Mouse (Mus musculus): ENCODE measurements at regions not wholly inside any gene's neighbourhood (a gene's known extent, or its start where the extent isn't known, plus 50 kb on each side); places are given as distances from the start of the nearest gene placed in this dataset.
A peak's percentile ranks its signal among the peaks of the same experiment; 100 is the strongest.

DNA sequence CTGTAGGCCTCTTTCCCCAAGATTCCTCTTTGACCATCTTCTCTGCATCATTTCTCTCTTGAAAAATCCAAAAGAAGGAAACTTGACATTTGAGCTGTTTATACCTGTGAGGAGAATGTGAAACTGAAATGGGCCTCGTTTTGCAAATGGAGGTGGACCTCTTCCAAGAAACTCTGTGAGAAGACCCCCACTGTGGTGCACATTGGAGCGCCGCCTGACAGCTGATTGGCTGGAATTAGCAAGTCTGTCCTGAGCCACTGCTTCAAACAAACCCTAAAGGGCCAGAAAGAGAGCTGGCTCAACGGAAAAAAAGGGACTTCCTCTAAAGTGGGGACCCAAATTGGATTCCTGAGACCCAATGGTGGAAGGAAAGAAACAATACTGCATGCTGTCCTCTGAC is 250.9 kb upstream of the Trpc7 start:
- no peaks in the 10 kb centered on the region for H3K4me1 ChIP-seq (ENCODE audit: insufficient read depth)
- no peak overlapping the region for H3K4me3 ChIP-seq (ENCODE audit: low read depth, low read length)
- H3K36me3 ChIP-seq (ENCODE audit: insufficient read depth): no peaks in the 10 kb centered on the region
- WGBS: 19% methylated on average over 4 of the region's 4 CpGs
- no peak for TF ChIP-seq CTCF (IDR thresholded peaks at IDR 0.05; ENCODE audit: low read depth)
- H3K9ac ChIP-seq: no peak overlapping the region
- ATAC-seq (no peak), DNase-seq (no peak)
- H3K27me3 ChIP-seq (ENCODE audit: insufficient read depth, low read length): no peaks in the 10 kb centered on the region
- H3K4me2 ChIP-seq (ENCODE audit: low read depth): no peak overlapping the region
- H3K27ac ChIP-seq (ENCODE audit: low read depth, low read length): no peak overlapping the region
- no peaks in the 10 kb centered on the region for H3K9me3 ChIP-seq (ENCODE audit: low read length)

DNA sequence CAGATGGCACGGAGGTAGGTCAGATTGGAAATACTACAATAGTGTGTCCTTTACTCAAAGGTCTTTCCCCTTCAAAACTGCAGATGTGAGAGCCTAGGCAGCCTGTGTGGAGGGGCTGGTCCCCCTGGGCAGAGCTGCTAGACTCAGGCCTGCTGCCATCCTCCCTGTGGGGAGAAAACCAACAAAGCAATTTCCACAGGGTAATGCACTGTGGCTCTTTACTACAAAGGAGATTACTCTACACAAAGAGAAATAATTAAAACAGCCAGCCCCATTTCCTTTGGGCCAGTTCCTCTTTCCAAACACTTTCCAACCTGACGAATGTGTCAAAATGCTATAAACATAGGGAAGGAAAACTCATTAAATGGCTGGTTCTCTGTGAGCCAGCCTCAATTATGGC is 250.0 kb upstream of the Trpc7 start:
- no peaks in the 10 kb centered on the region for H3K27me3 ChIP-seq (ENCODE audit: insufficient read depth, low read length)
- ATAC-seq: peak; percentile 16; the same call in 1 of the 2 replicates
- H3K4me2 ChIP-seq (ENCODE audit: low read depth): no peak overlapping the region
- no peak overlapping the region for H3K9ac ChIP-seq
- H3K27ac ChIP-seq (ENCODE audit: low read depth, low read length): no peak overlapping the region
- no peaks in the 10 kb centered on the region for H3K36me3 ChIP-seq (ENCODE audit: insufficient read depth)
- no peak overlapping the region for H3K4me3 ChIP-seq (ENCODE audit: low read depth, low read length)
- H3K9me3 ChIP-seq (ENCODE audit: low read length): no peaks in the 10 kb centered on the region
- no peaks in the 10 kb centered on the region for H3K4me1 ChIP-seq (ENCODE audit: insufficient read depth)
- 20% methylated on average over 2 of the region's 2 CpGs for whole genome bisulfite sequencing
- no peak for TF ChIP-seq CTCF (IDR thresholded peaks at IDR 0.05; ENCODE audit: low read depth)
- DNase-seq: no peak

DNA sequence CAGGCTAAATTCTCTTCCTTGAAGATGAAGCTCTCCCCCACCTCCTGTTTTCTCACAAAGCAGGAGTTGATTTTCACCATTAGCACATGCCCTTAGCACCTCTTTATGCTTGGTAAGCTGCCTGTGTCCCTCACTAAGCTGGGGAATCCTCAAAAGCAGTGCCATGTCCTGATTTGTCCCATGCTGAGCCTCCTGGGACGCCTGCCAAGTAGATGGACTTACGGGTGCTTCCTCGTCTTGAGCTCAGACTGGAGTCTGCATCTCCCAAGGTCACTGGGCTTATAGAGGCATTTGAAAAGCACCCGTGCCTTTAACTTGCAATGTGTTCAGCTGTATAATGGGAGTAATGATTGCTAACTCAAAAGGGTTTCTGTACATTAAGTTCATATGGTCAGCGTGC is 247.1 kb upstream of the Trpc7 start:
- no peaks in the 10 kb centered on the region for H3K4me1 ChIP-seq (ENCODE audit: insufficient read depth)
- no peaks in the 10 kb centered on the region for H3K9me3 ChIP-seq (ENCODE audit: low read length)
- no peak for DNase-seq
- no peak for ATAC-seq
- no peak overlapping the region for H3K27ac ChIP-seq (ENCODE audit: low read depth, low read length)
- TF ChIP-seq CTCF (IDR thresholded peaks at IDR 0.05; ENCODE audit: low read depth): no peak
- H3K36me3 ChIP-seq (ENCODE audit: insufficient read depth): no peaks in the 10 kb centered on the region
- 46% methylated on average over 5 of the region's 5 CpGs for WGBS
- no peak overlapping the region for H3K4me3 ChIP-seq (ENCODE audit: low read depth, low read length)
- no peak overlapping the region for H3K4me2 ChIP-seq (ENCODE audit: low read depth)
- H3K9ac ChIP-seq: no peak overlapping the region
- no peaks in the 10 kb centered on the region for H3K27me3 ChIP-seq (ENCODE audit: insufficient read depth, low read length)

DNA sequence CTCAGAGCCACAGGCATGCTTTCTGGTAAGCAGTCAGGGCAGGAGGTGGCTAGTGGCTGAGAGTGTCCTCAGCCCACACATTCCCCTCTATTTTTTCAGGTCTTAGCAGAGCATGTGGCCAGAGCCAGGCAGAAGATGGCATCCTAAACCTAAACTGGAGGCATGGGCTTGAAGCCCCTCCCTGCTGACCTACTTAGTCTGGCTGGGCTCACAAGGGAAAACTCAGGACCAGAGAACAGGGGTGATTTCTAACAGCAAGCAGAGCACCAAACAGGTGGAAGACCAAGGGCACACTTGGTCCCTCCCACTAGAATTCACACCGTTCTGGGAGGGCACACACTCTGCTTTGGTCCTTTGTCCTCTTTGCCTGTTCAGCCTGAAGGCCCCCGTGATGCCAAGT is 246.6 kb upstream of the Trpc7 start:
- Histone ChIP-seq H3K9ac (no peak overlapping the region), H3K4me2 (ENCODE audit: low read depth) (no peak overlapping the region), H3K9me3 (ENCODE audit: low read length) (no peaks in the 10 kb centered on the region), H3K4me1 (ENCODE audit: insufficient read depth) (no peaks in the 10 kb centered on the region), H3K27me3 (ENCODE audit: insufficient read depth, low read length) (no peaks in the 10 kb centered on the region), H3K36me3 (ENCODE audit: insufficient read depth) (no peaks in the 10 kb centered on the region), H3K4me3 (ENCODE audit: low read depth, low read length) (no peak overlapping the region), H3K27ac (ENCODE audit: low read depth, low read length) (no peak overlapping the region)
- no peak for DNase-seq
- ATAC-seq: no peak
- WGBS: 12% methylated on average over 2 of the region's 2 CpGs
- TF ChIP-seq CTCF (IDR thresholded peaks at IDR 0.05; ENCODE audit: low read depth): no peak

DNA sequence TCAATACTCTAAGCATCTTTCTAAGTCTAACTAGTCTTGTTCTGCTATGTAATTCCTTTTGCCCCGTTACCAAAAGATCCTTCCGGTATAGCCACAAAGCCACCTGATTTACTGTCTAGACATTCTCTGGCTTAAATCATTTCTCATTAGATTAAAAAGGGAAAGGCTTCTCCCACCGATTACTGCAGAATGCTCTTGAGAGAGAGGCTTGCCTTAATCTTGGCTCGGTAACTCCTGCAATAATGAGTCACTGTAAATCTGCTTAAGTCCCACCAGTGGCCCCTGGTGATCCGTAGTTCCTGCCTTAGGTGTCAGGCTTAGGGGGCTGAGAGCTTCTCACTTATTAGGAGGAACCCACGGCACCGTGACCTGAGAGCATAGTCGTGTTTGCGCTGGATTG is 220.1 kb upstream of the Trpc7 start:
- DNase-seq (no peak), ATAC-seq (no peak)
- H3K4me3 ChIP-seq (ENCODE audit: low read depth, low read length): no peak overlapping the region
- H3K9me3 ChIP-seq (ENCODE audit: low read length): no peaks in the 10 kb centered on the region
- no peak overlapping the region for H3K27ac ChIP-seq (ENCODE audit: low read depth, low read length)
- no peak for TF ChIP-seq CTCF (IDR thresholded peaks at IDR 0.05; ENCODE audit: low read depth)
- 48% methylated on average over 9 of the region's 9 CpGs for WGBS
- no peaks in the 10 kb centered on the region for H3K4me1 ChIP-seq (ENCODE audit: insufficient read depth)
- H3K4me2 ChIP-seq (ENCODE audit: low read depth): no peak overlapping the region
- no peak overlapping the region for H3K9ac ChIP-seq
- no peaks in the 10 kb centered on the region for H3K36me3 ChIP-seq (ENCODE audit: insufficient read depth)
- H3K27me3 ChIP-seq (ENCODE audit: insufficient read depth, low read length): no peaks in the 10 kb centered on the region

DNA sequence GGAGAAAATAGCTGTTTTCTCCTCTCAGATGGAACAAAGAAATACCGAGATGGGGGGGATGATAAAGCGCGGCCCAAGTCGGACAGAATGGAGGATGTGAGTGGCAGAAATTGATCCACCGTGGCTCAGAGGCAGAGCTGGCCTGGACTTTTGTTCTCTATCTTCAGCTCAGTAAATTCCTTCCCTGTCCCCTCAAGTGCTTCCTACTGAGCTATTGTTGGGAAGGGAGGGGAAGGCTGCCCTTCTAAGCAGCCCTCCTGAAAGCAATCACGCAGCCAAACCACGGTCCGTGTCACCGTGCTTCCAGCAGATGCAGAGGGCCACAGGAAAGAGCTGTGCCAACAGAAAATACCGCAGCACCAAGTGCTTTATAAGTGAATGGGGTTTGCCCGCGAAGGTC is 212.2 kb upstream of the Trpc7 start:
- no peak for TF ChIP-seq CTCF (IDR thresholded peaks at IDR 0.05; ENCODE audit: low read depth)
- H3K4me2 ChIP-seq (ENCODE audit: low read depth): peak overlapping the region; percentile 10; the same call in 1 of the 2 replicates
- DNase-seq (peak; percentile 20), ATAC-seq (no peak)
- no peaks in the 10 kb centered on the region for H3K36me3 ChIP-seq (ENCODE audit: insufficient read depth)
- H3K27ac ChIP-seq (ENCODE audit: low read depth, low read length): no peak overlapping the region
- no peaks in the 10 kb centered on the region for H3K9me3 ChIP-seq (ENCODE audit: low read length)
- H3K4me1 ChIP-seq (ENCODE audit: insufficient read depth): peaks cover 5% of the 10 kb centered on the region; the same call in 1 of the 2 replicates
- H3K9ac ChIP-seq: no peak overlapping the region; the same call in 1 of the 2 replicates
- WGBS: 5% methylated on average over 12 of the region's 12 CpGs
- no peak overlapping the region for H3K4me3 ChIP-seq (ENCODE audit: low read depth, low read length)
- H3K27me3 ChIP-seq (ENCODE audit: insufficient read depth, low read length): no peaks in the 10 kb centered on the region

DNA sequence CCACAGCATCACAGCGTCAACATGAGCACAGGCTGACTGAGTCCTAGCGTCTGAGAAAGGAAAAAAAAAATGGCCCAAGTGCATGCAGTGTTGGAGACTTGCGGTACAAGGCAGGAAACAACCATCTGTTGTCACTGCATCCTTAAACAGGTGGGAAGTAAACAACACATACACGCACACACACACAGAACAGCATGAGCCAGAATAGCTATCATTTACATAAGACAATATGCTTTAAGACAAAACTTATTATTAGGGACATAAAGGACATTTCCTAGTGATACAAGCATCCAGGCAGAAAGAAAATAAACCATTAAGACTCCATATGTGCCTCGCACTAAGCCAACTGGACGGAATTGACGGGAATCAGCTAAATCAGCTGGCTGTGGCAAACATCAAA is 203.8 kb upstream of the Trpc7 start:
- H3K9ac ChIP-seq: no peak overlapping the region
- 48% methylated on average over 7 of the region's 7 CpGs for WGBS
- no peak overlapping the region for H3K4me2 ChIP-seq (ENCODE audit: low read depth)
- H3K4me1 ChIP-seq (ENCODE audit: insufficient read depth): no peaks in the 10 kb centered on the region
- no peak overlapping the region for H3K27ac ChIP-seq (ENCODE audit: low read depth, low read length)
- H3K36me3 ChIP-seq (ENCODE audit: insufficient read depth): no peaks in the 10 kb centered on the region
- ATAC-seq (peak; percentile 43), DNase-seq (peak; percentile 57)
- no peak overlapping the region for H3K4me3 ChIP-seq (ENCODE audit: low read depth, low read length)
- H3K9me3 ChIP-seq (ENCODE audit: low read length): no peaks in the 10 kb centered on the region
- H3K27me3 ChIP-seq (ENCODE audit: insufficient read depth, low read length): no peaks in the 10 kb centered on the region
- TF ChIP-seq CTCF (IDR thresholded peaks at IDR 0.05; ENCODE audit: low read depth): no peak

DNA sequence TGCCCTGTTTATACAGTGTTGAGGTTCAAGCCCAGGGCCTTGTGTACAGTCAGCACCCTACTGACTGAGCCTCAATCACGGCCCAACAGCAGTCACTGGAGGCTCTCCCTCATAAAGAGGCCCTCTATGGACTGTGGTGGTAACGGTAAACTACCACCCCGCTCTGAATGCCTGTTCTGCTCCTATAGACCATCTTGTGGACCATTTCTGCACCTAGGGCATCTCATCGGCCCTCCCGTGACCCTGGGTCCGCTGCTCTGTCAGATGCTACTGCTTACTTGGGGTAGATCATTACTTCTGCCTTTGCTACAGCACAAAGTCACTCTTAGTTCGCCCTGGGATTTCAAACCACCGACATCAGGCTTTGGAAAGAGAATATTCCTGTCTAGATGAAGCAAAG is 196.1 kb upstream of the Trpc7 start:
- no peaks in the 10 kb centered on the region for H3K36me3 ChIP-seq (ENCODE audit: insufficient read depth)
- no peak overlapping the region for H3K9ac ChIP-seq
- H3K27me3 ChIP-seq (ENCODE audit: insufficient read depth, low read length): no peaks in the 10 kb centered on the region
- no peaks in the 10 kb centered on the region for H3K9me3 ChIP-seq (ENCODE audit: low read length)
- no peak for DNase-seq
- H3K27ac ChIP-seq (ENCODE audit: low read depth, low read length): no peak overlapping the region
- no peak overlapping the region for H3K4me2 ChIP-seq (ENCODE audit: low read depth)
- TF ChIP-seq CTCF (IDR thresholded peaks at IDR 0.05; ENCODE audit: low read depth): no peak
- WGBS: 95% methylated on average over 8 of the region's 8 CpGs
- no peak overlapping the region for H3K4me3 ChIP-seq (ENCODE audit: low read depth, low read length)
- ATAC-seq: no peak
- no peaks in the 10 kb centered on the region for H3K4me1 ChIP-seq (ENCODE audit: insufficient read depth)

Measured in forebrain, postnatal 0 days (tissue).